Mouse (Mus musculus) bone marrow, adult 2 months (tissue): Measurements from ENCODE around the gene Itih3.

Experiments
- CTCF ChIP-seq: fragments of 200-500 bp; IDR thresholded peaks from 2 replicates; pipeline ENCODE4 v1.5.1; 2011; ENCODE audit warnings: low read length, control low read depth; ENCODE audit not compliant: control insufficient read depth, insufficient read depth
- POLR2A ChIP-seq: fragments of 200-500 bp; IDR thresholded peaks from 2 replicates; pipeline ENCODE4 v1.6.1; 2011; ENCODE audit warnings: low read depth, mild to moderate bottlenecking, control low read depth, low read length, borderline replicate concordance; ENCODE audit not compliant: control insufficient read depth

GRCm38 (mm10) chr14:30949986-30950385, 26.4 kb upstream of the Itih3 start:
- TF ChIP-seq CTCF (no peak), POLR2A (no peak)
